Mouse (Mus musculus) small intestine, adult 2 months (tissue): ENCODE measurements around the gene Olfr643.

Experiments
- CTCF ChIP-seq: fragments of 200-500 bp; IDR thresholded peaks from 2 replicates; pipeline ENCODE4 v1.5.1; 2012; ENCODE audit warnings: low read depth, mild to moderate bottlenecking, control low read depth, inconsistent platforms, low read length, moderate library complexity, mixed read lengths; ENCODE audit not compliant: insufficient replicate concordance, insufficient read length; ENCODE audit errors: extremely low read depth
- POLR2A ChIP-seq: fragments of 200-500 bp; IDR thresholded peaks from 2 replicates; pipeline ENCODE4 v1.6.1; 2012; ENCODE audit warnings: low read depth, mild to moderate bottlenecking, control low read depth, inconsistent platforms, low read length, moderate library complexity

- TF ChIP-seq CTCF, result no peak
- no peak for TF ChIP-seq POLR2A
These were observed 6.0 kb upstream of the Olfr643 start, which contains the start of gene Ubqln3 for GRCm38 (mm10) chr7:104143179-104143578.
